Mouse (Mus musculus): ENCODE results near the gene Suox.

DNA sequence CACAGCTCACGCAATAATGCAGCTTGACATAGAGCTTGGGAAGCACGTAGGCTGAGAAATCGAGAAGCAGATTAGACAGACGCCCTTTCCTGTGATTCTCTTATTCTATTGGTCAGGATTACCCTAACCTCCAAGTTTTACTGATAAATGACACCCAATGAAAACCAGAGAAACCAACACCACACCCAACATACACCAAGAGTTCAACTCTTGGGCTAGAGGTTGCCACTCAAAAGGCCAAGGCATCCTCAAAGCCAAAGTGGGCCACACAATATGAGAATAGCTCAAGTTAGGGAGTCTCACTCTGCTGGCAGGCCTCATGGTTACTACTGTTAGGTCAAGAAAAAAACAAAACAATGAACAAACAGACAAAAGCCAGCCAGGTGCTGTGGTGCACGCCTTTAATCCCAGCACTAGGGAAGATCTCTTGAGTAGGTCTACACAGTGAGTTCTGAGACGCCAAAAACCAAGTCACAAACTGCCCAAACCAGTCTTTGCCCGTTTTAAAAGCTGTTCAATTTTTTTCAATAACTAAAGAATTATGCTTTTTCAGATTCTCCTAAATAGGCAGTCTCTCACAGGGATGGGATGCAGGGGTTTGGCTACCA lies 48.5 kb downstream of the Suox start:
- TF ChIP-seq EP300 (IDR thresholded peaks at IDR 0.05; ENCODE audit: low read depth) = no peak
- no peak for TF ChIP-seq CTCF (IDR thresholded peaks at IDR 0.05; ENCODE audit: low read depth)
